Mouse (Mus musculus): Measurements from ENCODE around the gene Celf5. TPM values are rescaled to one million over a fixed set of nuclear protein-coding genes. Genes with fewer than 3 reads are reported as not detected.

Gene Celf5
- polyA plus RNA-seq, 1 experiment from 2014 or later = 0.99 TPM

GRCm38 (mm10) chr10:81421041-81421796 is 61.3 kb downstream of the Celf5 start:
- POLR2A ChIA-PET = no interaction called here
- no peak for ATAC-seq
- CTCF ChIA-PET = interaction anchor here (1.5 kb wide), 1 partner anchor 15 kb away, joined by 5 read pairs; no protein-coding TSS in a partner anchor
- no peak for TF ChIP-seq CTCF (IDR thresholded peaks at IDR 0.05)
- H3K27me3 ChIP-seq = no peaks in the 10 kb centered on the region
- DNase-seq (ENCODE audit: low read depth, low spot score) = no peak
- in situ Hi-C loops (cut with MboI; ENCODE audit: low pct_unique_long_range_greater_than_20kb) = no loop called here

GRCm38 (mm10) chr10:81420191-81420767 is 62.2 kb downstream of the Celf5 start:
- CTCF ChIA-PET = no interaction called here
- ATAC-seq (no peak), DNase-seq (ENCODE audit: low read depth, low spot score) (no peak)
- POLR2A ChIA-PET = no interaction called here
- no peak for TF ChIP-seq CTCF (IDR thresholded peaks at IDR 0.05)
- H3K27me3 ChIP-seq = no peaks in the 10 kb centered on the region
- in situ Hi-C loops (cut with MboI; ENCODE audit: low pct_unique_long_range_greater_than_20kb) = no loop called here

GRCm38 (mm10) chr10:81419111-81419928 is 63.2 kb downstream of the Celf5 start:
- DNase-seq (ENCODE audit: low read depth, low spot score) (no peak), ATAC-seq (no peak)
- H3K27me3 ChIP-seq = no peaks in the 10 kb centered on the region
- in situ Hi-C loops (cut with MboI; ENCODE audit: low pct_unique_long_range_greater_than_20kb) = no loop called here
- no peak for TF ChIP-seq CTCF (IDR thresholded peaks at IDR 0.05)
- CTCF ChIA-PET = interaction anchor here (1.7 kb wide), 1 partner anchor 12 kb away, joined by 6 read pairs; no protein-coding TSS in a partner anchor
- POLR2A ChIA-PET = no interaction called here

GRCm38 (mm10) chr10:81418216-81419070 is 64.1 kb downstream of the Celf5 start:
- in situ Hi-C loops (cut with MboI; ENCODE audit: low pct_unique_long_range_greater_than_20kb) = no loop called here
- CTCF ChIA-PET = interaction anchor here (1.0 to 1.7 kb wide), 2 partner anchors 11 to 23 kb away, joined by 4 to 6 read pairs; no protein-coding TSS in a partner anchor
- TF ChIP-seq CTCF (IDR thresholded peaks at IDR 0.05) = no peak
- DNase-seq (ENCODE audit: low read depth, low spot score) (no peak), ATAC-seq (no peak)
- no peaks in the 10 kb centered on the region for H3K27me3 ChIP-seq
- POLR2A ChIA-PET = no interaction called here

- CTCF ChIA-PET = interaction anchor here (0.8 to 1.7 kb wide), 4 partner anchors 10 to 22 kb away, joined by 3 to 6 read pairs (median 4); no protein-coding TSS in a partner anchor
- in situ Hi-C loops (cut with MboI; ENCODE audit: low pct_unique_long_range_greater_than_20kb) = no loop called here
- H3K27me3 ChIP-seq = no peaks in the 10 kb centered on the region
- ATAC-seq = no peak
- DNase-seq (ENCODE audit: low read depth, low spot score) = no peak
- POLR2A ChIA-PET = no interaction called here
- TF ChIP-seq CTCF (IDR thresholded peaks at IDR 0.05) = no peak
Measured at GRCm38 (mm10) chr10:81417227-81418215, 65.0 kb downstream of the Celf5 start.

GRCm38 (mm10) chr10:81416581-81417226 is 65.8 kb downstream of the Celf5 start:
- no peak for DNase-seq (ENCODE audit: low read depth, low spot score)

GRCm38 (mm10) chr10:81415549-81416310 is 66.8 kb downstream of the Celf5 start:
- in situ Hi-C loops (cut with MboI; ENCODE audit: low pct_unique_long_range_greater_than_20kb) = no loop called here
- DNase-seq (ENCODE audit: low read depth, low spot score) = no peak

More at GRCm38 (mm10) chr10:81416581-81417226, 65.8 kb downstream of the Celf5 start:
- no peaks in the 10 kb centered on the region for H3K27me3 ChIP-seq
- ChIA-PET POLR2A (no interaction called here), CTCF (interaction anchor here (0.8 to 1.6 kb wide), 3 partner anchors 9 to 13 kb away, joined by 3 to 4 read pairs (median 4); no protein-coding TSS in a partner anchor)
- no peak for ATAC-seq
- in situ Hi-C loops (cut with MboI; ENCODE audit: low pct_unique_long_range_greater_than_20kb) = no loop called here
- TF ChIP-seq CTCF (IDR thresholded peaks at IDR 0.05) = no peak

GRCm38 (mm10) chr10:81415146-81415545 is 67.4 kb downstream of the Celf5 start:
- no peak for DNase-seq (ENCODE audit: low read depth, low spot score)
- in situ Hi-C loops (cut with MboI; ENCODE audit: low pct_unique_long_range_greater_than_20kb) = no loop called here
- TF ChIP-seq CTCF (IDR thresholded peaks at IDR 0.05) = no peak
- ChIA-PET CTCF (interaction anchor here (1.3 kb wide), 1 partner anchor 26 kb away, joined by 5 read pairs; the partner anchor contains the start of gene Gm48552), POLR2A (interaction anchor here (0.6 kb wide), 1 partner anchor 35 kb away, joined by 5 read pairs; no protein-coding TSS in a partner anchor)
- no peaks in the 10 kb centered on the region for H3K27me3 ChIP-seq
- ATAC-seq = no peak

More at GRCm38 (mm10) chr10:81415549-81416310, 66.8 kb downstream of the Celf5 start:
- POLR2A ChIA-PET = interaction anchor here (0.6 kb wide), 1 partner anchor 36 kb away, joined by 5 read pairs; no protein-coding TSS in a partner anchor
- H3K27me3 ChIP-seq = no peaks in the 10 kb centered on the region
- TF ChIP-seq CTCF (IDR thresholded peaks at IDR 0.05) = no peak
- CTCF ChIA-PET = interaction anchor here (1.3 to 1.6 kb wide), 3 partner anchors 8 to 26 kb away, joined by 4 to 5 read pairs (median 4); partner anchors contain the start of gene Gm48552
- ATAC-seq = no peak
